Mouse (Mus musculus): ENCODE data around the gene Gm20388. TPM values are rescaled to one million over a fixed set of nuclear protein-coding genes. Genes with fewer than 3 reads are reported as not detected.
A peak's percentile ranks its signal among the peaks of the same experiment; 100 is the strongest.

The Gm20388 gene
- polyA plus RNA-seq, 1 experiment from 2014 or later: not detected

GRCm38 (mm10) chr8:120632969-120633664 lies 722.5 kb downstream of the Gm20388 start:
- Histone ChIP-seq H3K4me2 (ENCODE audit: low read depth, severe bottlenecking) (peak overlapping the region; percentile 99), H3K4me3 (ENCODE audit: low read depth, low read length) (peak overlapping the region; percentile 64), H3K9me3 (ENCODE audit: control insufficient read depth, low read length) (no peaks in the 10 kb centered on the region), H3K27me3 (ENCODE audit: control insufficient read depth, insufficient read depth, low read length) (peaks cover 13% of the 10 kb centered on the region; the same call in 1 of the 2 replicates), H3K9ac (ENCODE audit: low read length) (no peak overlapping the region), H3K36me3 (ENCODE audit: control insufficient read depth, insufficient read depth, low read length) (no peaks in the 10 kb centered on the region), H3K4me1 (ENCODE audit: control insufficient read depth, insufficient read depth, low read length) (peaks cover 10% of the 10 kb centered on the region), H3K27ac (replicated peaks; ENCODE audit: low read depth, low read length) (no peak overlapping the region)
- no peak for ATAC-seq (ENCODE audit: insufficient number of reproducible peaks, low FRiP score, low TSS enrichment, low read depth)
- DNase-seq (ENCODE audit: low spot score): peak; percentile 31
- WGBS: 29% methylated on average over 17 of the region's 17 CpGs

- no peak overlapping the region for H3K27ac ChIP-seq (replicated peaks; ENCODE audit: low read depth, low read length)
- peaks cover 13% of the 10 kb centered on the region; the same call in 1 of the 2 replicates for H3K27me3 ChIP-seq (ENCODE audit: control insufficient read depth, insufficient read depth, low read length)
- no peaks in the 10 kb centered on the region for H3K9me3 ChIP-seq (ENCODE audit: control insufficient read depth, low read length)
- H3K36me3 ChIP-seq (ENCODE audit: control insufficient read depth, insufficient read depth, low read length): no peaks in the 10 kb centered on the region
- under 1% methylated on average over 44 of the region's 44 CpGs for WGBS
- peaks cover 10% of the 10 kb centered on the region for H3K4me1 ChIP-seq (ENCODE audit: control insufficient read depth, insufficient read depth, low read length)
- peak overlapping the region; percentile 64 for H3K4me3 ChIP-seq (ENCODE audit: low read depth, low read length)
- H3K4me2 ChIP-seq (ENCODE audit: low read depth, severe bottlenecking): peak overlapping the region; percentile 99
- H3K9ac ChIP-seq (ENCODE audit: low read length): peak overlapping the region; percentile 61
- ATAC-seq (ENCODE audit: insufficient number of reproducible peaks, low FRiP score, low TSS enrichment, low read depth) (0 out of 2 replicates have a peak, but pooled peaks have one; percentile 5), DNase-seq (ENCODE audit: low spot score) (peak; percentile 56)
These were observed 723.1 kb downstream of the Gm20388 start for GRCm38 (mm10) chr8:120633665-120634271.

GRCm38 (mm10) chr8:120634329-120634839 lies 723.7 kb downstream of the Gm20388 start:
- Histone ChIP-seq H3K4me2 (ENCODE audit: low read depth, severe bottlenecking) (peak overlapping the region; percentile 99), H3K9me3 (ENCODE audit: control insufficient read depth, low read length) (no peaks in the 10 kb centered on the region), H3K4me1 (ENCODE audit: control insufficient read depth, insufficient read depth, low read length) (peaks cover 10% of the 10 kb centered on the region), H3K27ac (replicated peaks; ENCODE audit: low read depth, low read length) (no peak overlapping the region), H3K4me3 (ENCODE audit: low read depth, low read length) (peak overlapping the region; percentile 64), H3K9ac (ENCODE audit: low read length) (peak overlapping the region; percentile 61), H3K36me3 (ENCODE audit: control insufficient read depth, insufficient read depth, low read length) (no peaks in the 10 kb centered on the region), H3K27me3 (ENCODE audit: control insufficient read depth, insufficient read depth, low read length) (peaks cover 13% of the 10 kb centered on the region; the same call in 1 of the 2 replicates)
- ATAC-seq (ENCODE audit: insufficient number of reproducible peaks, low FRiP score, low TSS enrichment, low read depth) (0 out of 2 replicates have a peak, but pooled peaks have one; percentile 23), DNase-seq (ENCODE audit: low spot score) (peak; percentile 61)
- under 1% methylated on average over 38 of the region's 42 CpGs for WGBS

GRCm38 (mm10) chr8:120641245-120641644 lies 730.6 kb downstream of the Gm20388 start:
- H3K27ac ChIP-seq (replicated peaks; ENCODE audit: low read depth, low read length): no peak overlapping the region
- no peak overlapping the region for H3K4me2 ChIP-seq (ENCODE audit: low read depth, severe bottlenecking)
- ATAC-seq (ENCODE audit: insufficient number of reproducible peaks, low FRiP score, low TSS enrichment, low read depth) (no peak), DNase-seq (ENCODE audit: low spot score) (no peak)
- no peaks in the 10 kb centered on the region for H3K9me3 ChIP-seq (ENCODE audit: control insufficient read depth, low read length)
- no peak overlapping the region for H3K9ac ChIP-seq (ENCODE audit: low read length)
- no peaks in the 10 kb centered on the region for H3K27me3 ChIP-seq (ENCODE audit: control insufficient read depth, insufficient read depth, low read length)
- WGBS: 44% methylated on average over 8 of the region's 8 CpGs
- no peak overlapping the region for H3K4me3 ChIP-seq (ENCODE audit: low read depth, low read length)
- no peaks in the 10 kb centered on the region for H3K36me3 ChIP-seq (ENCODE audit: control insufficient read depth, insufficient read depth, low read length)
- no peaks in the 10 kb centered on the region for H3K4me1 ChIP-seq (ENCODE audit: control insufficient read depth, insufficient read depth, low read length)

- Histone ChIP-seq H3K4me1 (ENCODE audit: control insufficient read depth, insufficient read depth, low read length) (no peaks in the 10 kb centered on the region), H3K36me3 (ENCODE audit: control insufficient read depth, insufficient read depth, low read length) (no peaks in the 10 kb centered on the region), H3K27ac (replicated peaks; ENCODE audit: low read depth, low read length) (no peak overlapping the region), H3K9ac (ENCODE audit: low read length) (no peak overlapping the region), H3K4me3 (ENCODE audit: low read depth, low read length) (no peak overlapping the region), H3K4me2 (ENCODE audit: low read depth, severe bottlenecking) (no peak overlapping the region), H3K9me3 (ENCODE audit: control insufficient read depth, low read length) (no peaks in the 10 kb centered on the region), H3K27me3 (ENCODE audit: control insufficient read depth, insufficient read depth, low read length) (no peaks in the 10 kb centered on the region)
- WGBS: 77% methylated on average over 10 of the region's 10 CpGs
- DNase-seq (ENCODE audit: low spot score): no peak
- no peak for ATAC-seq (ENCODE audit: insufficient number of reproducible peaks, low FRiP score, low TSS enrichment, low read depth)
These were observed 731.5 kb downstream of the Gm20388 start for GRCm38 (mm10) chr8:120642031-120642662.

GRCm38 (mm10) chr8:120644663-120645062 lies 734.0 kb downstream of the Gm20388 start:
- Histone ChIP-seq H3K36me3 (ENCODE audit: control insufficient read depth, insufficient read depth, low read length) (no peaks in the 10 kb centered on the region), H3K27me3 (ENCODE audit: control insufficient read depth, insufficient read depth, low read length) (no peaks in the 10 kb centered on the region), H3K27ac (replicated peaks; ENCODE audit: low read depth, low read length) (no peak overlapping the region), H3K4me1 (ENCODE audit: control insufficient read depth, insufficient read depth, low read length) (no peaks in the 10 kb centered on the region), H3K4me3 (ENCODE audit: low read depth, low read length) (no peak overlapping the region), H3K9me3 (ENCODE audit: control insufficient read depth, low read length) (no peaks in the 10 kb centered on the region), H3K9ac (ENCODE audit: low read length) (no peak overlapping the region), H3K4me2 (ENCODE audit: low read depth, severe bottlenecking) (no peak overlapping the region)
- 86% methylated on average over 7 of the region's 7 CpGs for WGBS
- no peak for ATAC-seq (ENCODE audit: insufficient number of reproducible peaks, low FRiP score, low TSS enrichment, low read depth)
- no peak for DNase-seq (ENCODE audit: low spot score)

- 55% methylated on average over 7 of the region's 7 CpGs for WGBS
- Histone ChIP-seq H3K4me3 (ENCODE audit: low read depth, low read length) (no peak within 1 kb of the TSS), H3K4me1 (ENCODE audit: control insufficient read depth, insufficient read depth, low read length) (no peaks in the 10 kb centered on the region), H3K4me2 (ENCODE audit: low read depth, severe bottlenecking) (no peak within 1 kb of the TSS), H3K27me3 (ENCODE audit: control insufficient read depth, insufficient read depth, low read length) (no peaks in the 10 kb centered on the region), H3K36me3 (ENCODE audit: control insufficient read depth, insufficient read depth, low read length) (no peaks in the 10 kb centered on the region), H3K9me3 (ENCODE audit: control insufficient read depth, low read length) (no peaks in the 10 kb centered on the region), H3K27ac (replicated peaks; ENCODE audit: low read depth, low read length) (no peak within 1 kb of the TSS), H3K9ac (ENCODE audit: low read length) (no peak within 1 kb of the TSS)
- ATAC-seq (ENCODE audit: insufficient number of reproducible peaks, low FRiP score, low TSS enrichment, low read depth) (no peak), DNase-seq (ENCODE audit: low spot score) (no peak)
These were observed 736.9 kb downstream of the Gm20388 start, which contains the start of gene 1190005I06Rik for GRCm38 (mm10) chr8:120647532-120647931. Gene 1190005I06Rik (minus strand): TSS chr8:120647632.

- H3K4me3 ChIP-seq (ENCODE audit: low read depth, low read length): no peak overlapping the region
- DNase-seq (ENCODE audit: low spot score): no peak
- no peak for ATAC-seq (ENCODE audit: insufficient number of reproducible peaks, low FRiP score, low TSS enrichment, low read depth)
- H3K27ac ChIP-seq (replicated peaks; ENCODE audit: low read depth, low read length): no peak overlapping the region
- H3K9ac ChIP-seq (ENCODE audit: low read length): no peak overlapping the region
- no peaks in the 10 kb centered on the region for H3K4me1 ChIP-seq (ENCODE audit: control insufficient read depth, insufficient read depth, low read length)
- H3K27me3 ChIP-seq (ENCODE audit: control insufficient read depth, insufficient read depth, low read length): no peaks in the 10 kb centered on the region
- H3K36me3 ChIP-seq (ENCODE audit: control insufficient read depth, insufficient read depth, low read length): peaks cover 18% of the 10 kb centered on the region; the same call in 1 of the 2 replicates
- WGBS: 94% methylated on average over 7 of the region's 7 CpGs
- H3K9me3 ChIP-seq (ENCODE audit: control insufficient read depth, low read length): no peaks in the 10 kb centered on the region
- H3K4me2 ChIP-seq (ENCODE audit: low read depth, severe bottlenecking): no peak overlapping the region
These were observed 745.8 kb downstream of the Gm20388 start for GRCm38 (mm10) chr8:120656322-120657052.
